ENCODE assay signal across 9 mouse cellular contexts in genomic region chr2:18680501-18680900, GRCm38 (mm10). TPM values are rescaled to one million over a fixed set of nuclear protein-coding genes. Genes with fewer than 3 reads are reported as not detected.
DNase-seq lines count a peak whose midpoint lies in the region; ATAC-seq and TF ChIP-seq lines count a peak whose summit lies in the region.
"Had no signal": no experiment of that assay in that cellular context is flagged by ENCODE, and none has a peak within 500 bp of the region (broad histone marks: within the 10 kb centered on the region; RNA-seq: fewer than 3 reads in every experiment).

No protein-coding gene starts in this region.

- no peaks in the 10 kb centered on the region for H3K9me3 ChIP-seq in lung, embryonic 14.5 days (ENCODE audit: low read depth, low read length)
- no peaks in the 10 kb centered on the region for H3K9me3 ChIP-seq in forebrain, embryonic 12.5 days
- H3K9me3 ChIP-seq in limb, embryonic 10.5 days (replicated peaks) = no peaks in the 10 kb centered on the region
- no peaks in the 10 kb centered on the region for H3K9me3 ChIP-seq in neural tube, embryonic 13.5 days

- peak overlapping the region; percentile 37 for H3K4me3 ChIP-seq in lung, embryonic 14.5 days (ENCODE audit: low read depth, low read length)
- peak overlapping the region; percentile 40 for H3K4me3 ChIP-seq in forebrain, embryonic 12.5 days (replicated peaks)
- peak overlapping the region; percentile 56 for H3K4me3 ChIP-seq in limb, embryonic 10.5 days
- H3K4me3 ChIP-seq in neural tube, embryonic 13.5 days = peak overlapping the region; percentile 34

- no peak for TF ChIP-seq CTCF in lung, embryonic 14.5 days (IDR thresholded peaks at IDR 0.05; ENCODE audit: low read depth)

- DNase-seq in lung, embryonic 14.5 days = peak; percentile 23
- DNase-seq in lung, postnatal 25 days (ENCODE audit: low spot score) = no peak
- no peak for DNase-seq in limb, embryonic 10.5 days (ENCODE audit: low spot score)
- DNase-seq in cerebellum, adult 9-10 months = no peak
- no peak for DNase-seq in retina, embryonic 14.5 days (ENCODE audit: low spot score)

- H3K27ac ChIP-seq in lung, embryonic 14.5 days (ENCODE audit: low read depth) = no peak overlapping the region
- no peak overlapping the region for H3K27ac ChIP-seq in forebrain, embryonic 12.5 days
- 0 out of 2 replicates have a peak overlapping the region, but pooled peaks have one; percentile 56 for H3K27ac ChIP-seq in limb, embryonic 10.5 days
- no peak overlapping the region for H3K27ac ChIP-seq in neural tube, embryonic 13.5 days (replicated peaks)

- no peak overlapping the region for H3K9ac ChIP-seq in lung, embryonic 14.5 days
- peak overlapping the region; percentile 44 for H3K9ac ChIP-seq in forebrain, embryonic 12.5 days
- peak overlapping the region; percentile 55; the same call in 1 of the 2 replicates for H3K9ac ChIP-seq in neural tube, embryonic 13.5 days

- H3K4me1 ChIP-seq in lung, embryonic 14.5 days (ENCODE audit: insufficient read depth) = no peaks in the 10 kb centered on the region
- peaks cover 34% of the 10 kb centered on the region for H3K4me1 ChIP-seq in forebrain, embryonic 12.5 days
- peaks cover 31% of the 10 kb centered on the region for H3K4me1 ChIP-seq in limb, embryonic 10.5 days
- peaks cover 41% of the 10 kb centered on the region for H3K4me1 ChIP-seq in neural tube, embryonic 13.5 days (replicated peaks)

- peaks cover 20% of the 10 kb centered on the region for H3K27me3 ChIP-seq in lung, embryonic 14.5 days (ENCODE audit: insufficient read depth, low read length)
- H3K27me3 ChIP-seq in forebrain, embryonic 12.5 days = peaks cover 42% of the 10 kb centered on the region
- peaks cover 79% of the 10 kb centered on the region for H3K27me3 ChIP-seq in limb, embryonic 10.5 days (ENCODE audit: low read depth, poor library complexity, severe bottlenecking)
- peaks cover 62% of the 10 kb centered on the region for H3K27me3 ChIP-seq in neural tube, embryonic 13.5 days
- H3K27me3 ChIP-seq: Patski had no signal

- under 1% methylated on average over 4 of the region's 4 CpGs for WGBS in lung, embryonic 14.5 days
- WGBS in forebrain, embryonic 12.5 days = under 1% methylated on average over 4 of the region's 4 CpGs
- WGBS in limb, embryonic 10.5 days = 2% methylated on average over 4 of the region's 4 CpGs
- 2% methylated on average over 4 of the region's 4 CpGs for WGBS in neural tube, embryonic 13.5 days

- peak overlapping the region; percentile 72 for H3K4me2 ChIP-seq in lung, embryonic 14.5 days
- peak overlapping the region; percentile 71 for H3K4me2 ChIP-seq in forebrain, embryonic 12.5 days
- peak overlapping the region; percentile 59 for H3K4me2 ChIP-seq in neural tube, embryonic 13.5 days

- H3K36me3 ChIP-seq in lung, embryonic 14.5 days (ENCODE audit: insufficient read depth) = peaks cover 19% of the 10 kb centered on the region
- peaks cover 7% of the 10 kb centered on the region for H3K36me3 ChIP-seq in forebrain, embryonic 12.5 days (replicated peaks)
- peaks cover 27% of the 10 kb centered on the region for H3K36me3 ChIP-seq in limb, embryonic 10.5 days
- H3K36me3 ChIP-seq in neural tube, embryonic 13.5 days = peaks cover 19% of the 10 kb centered on the region

- no peak for ATAC-seq in lung, embryonic 14.5 days (ENCODE audit: insufficient read depth)
- no peak for ATAC-seq in forebrain, embryonic 12.5 days (ENCODE audit: low FRiP score)
- no peak for ATAC-seq in neural tube, embryonic 13.5 days (ENCODE audit: low read depth)
- no peak for ATAC-seq in CD4-positive, CD25-positive, alpha-beta regulatory T cell, adult 4 months
- ATAC-seq: Patski had no signal

RNA-seq across cellular contexts. Expression of gene Bmi1, which starts 3.7 kb away (rescaled TPM):
- 33.4 and 33.8 TPM in 2 replicates for polyA plus RNA-seq in lung, embryonic 14.5 days (2014; fragmentation: Nextera tagmentation; extraction: Ambion mirVana)
- 42.0 and 43.9 TPM in 2 replicates for polyA plus RNA-seq in forebrain, embryonic 12.5 days (2016; fragmentation: Nextera tagmentation; extraction: Ambion mirVana)
- 16.9 and 22.3 TPM in 2 replicates for polyA plus RNA-seq in limb, embryonic 10.5 days (2016; fragmentation: Nextera tagmentation; extraction: Ambion mirVana)
- 34.2 and 40.7 TPM in 2 replicates for polyA plus RNA-seq in neural tube, embryonic 13.5 days (2015; fragmentation: Nextera tagmentation; extraction: Ambion mirVana)
- 10 to 100 TPM; 10.6 to 14.4 TPM for polyA plus RNA-seq in CD4-positive, CD25-positive, alpha-beta regulatory T cell, adult 4 months (2017; shearing (Covaris generic))

RNA-seq across cellular contexts. Expression of gene Commd3, which starts 8.3 kb away (rescaled TPM):
- polyA plus RNA-seq in lung, embryonic 14.5 days (2014; fragmentation: Nextera tagmentation; extraction: Ambion mirVana) = 194 and 200 TPM in 2 replicates
- 156 and 162 TPM in 2 replicates for polyA plus RNA-seq in forebrain, embryonic 12.5 days (2016; fragmentation: Nextera tagmentation; extraction: Ambion mirVana)
- 96.0 and 135 TPM in 2 replicates for polyA plus RNA-seq in limb, embryonic 10.5 days (2016; fragmentation: Nextera tagmentation; extraction: Ambion mirVana)
- 210 and 220 TPM in 2 replicates for polyA plus RNA-seq in neural tube, embryonic 13.5 days (2015; fragmentation: Nextera tagmentation; extraction: Ambion mirVana)
- 100 to 1,000 TPM; 207 to 209 TPM for polyA plus RNA-seq in CD4-positive, CD25-positive, alpha-beta regulatory T cell, adult 4 months (2017; shearing (Covaris generic))

RNA-seq across cellular contexts. Expression of gene Spag6, which starts 13.3 kb away (rescaled TPM):
- 0.14 and 0.22 TPM in 2 replicates for polyA plus RNA-seq in lung, embryonic 14.5 days (2014; fragmentation: Nextera tagmentation; extraction: Ambion mirVana)
- 0.18 and 0.50 TPM in 2 replicates for polyA plus RNA-seq in forebrain, embryonic 12.5 days (2016; fragmentation: Nextera tagmentation; extraction: Ambion mirVana)
- not detected in 2 replicates for polyA plus RNA-seq in limb, embryonic 10.5 days (2016; fragmentation: Nextera tagmentation; extraction: Ambion mirVana)
- polyA plus RNA-seq in neural tube, embryonic 13.5 days (2015; fragmentation: Nextera tagmentation; extraction: Ambion mirVana) = not detected in 2 replicates
- polyA plus RNA-seq in CD4-positive, CD25-positive, alpha-beta regulatory T cell, adult 4 months (2017; shearing (Covaris generic)) = not detected
